Mouse (Mus musculus) MEL (cell line): Measurements from ENCODE around the gene Suclg1. TPM values are rescaled to one million over a fixed set of nuclear protein-coding genes. Genes with fewer than 3 reads are reported as not detected.
A peak's percentile ranks its signal among the peaks of the same experiment; 100 is the strongest.

ENCODE experiments used
- DNase-seq: peaks from one replicate; pipeline ENCODE4 v3.0.0; 2011; ENCODE audit warnings: low read depth, low spot score
- H3K27ac ChIP-seq: 2 replicates; pipeline ENCODE4 v1.5.1; 2012; ENCODE audit warnings: low read depth, mild to moderate bottlenecking, control low read depth, low read length, moderate library complexity; ENCODE audit not compliant: control insufficient read depth
- H3K27me3 ChIP-seq, 2 experiments: fragments of 150-350 bp in 1 of 2; sonication (generic) in 1 of 2; 2 replicates each; pipeline ENCODE4 v1.6.1; 2012; ENCODE audit warnings: low read length in 2 of 2, mild to moderate bottlenecking in 2 of 2, improper control_type of control experiment in 1 of 2, moderate library complexity in 1 of 2; ENCODE audit not compliant: insufficient read depth in 2 of 2, control insufficient read depth in 1 of 2
- H3K36me3 ChIP-seq, 2 experiments: 2 replicates each; pipeline ENCODE4 v1.6.1; 2012 to 2014; ENCODE audit warnings: low read length in 2 of 2, improper control_type of control experiment in 1 of 2, inconsistent platforms in 1 of 2, mild to moderate bottlenecking in 1 of 2; ENCODE audit not compliant: insufficient read depth in 2 of 2, control insufficient read depth in 1 of 2
- H3K4me1 ChIP-seq, 2 experiments: fragments of 150-350 bp in 1 of 2; sonication (generic) in 1 of 2; 2 replicates each; pipeline ENCODE4 v1.6.1; 2012; ENCODE audit warnings: low read length in 2 of 2, improper control_type of control experiment in 1 of 2, mild to moderate bottlenecking in 1 of 2; ENCODE audit not compliant: insufficient read depth in 2 of 2, control insufficient read depth in 1 of 2
- H3K4me3 ChIP-seq, 2 experiments: fragments of 150-350 bp in 1 of 2; sonication (generic) in 1 of 2; 2 replicates each; pipeline ENCODE4 v1.5.1; 2012; ENCODE audit warnings: low read depth in 2 of 2, low read length in 2 of 2, mild to moderate bottlenecking in 2 of 2, moderate library complexity in 2 of 2, control low read depth in 1 of 2, improper control_type of control experiment in 1 of 2; ENCODE audit not compliant: control insufficient read depth in 1 of 2, insufficient read depth in 1 of 2
- H3K79me2 ChIP-seq: 2 replicates; pipeline ENCODE4 v1.6.1; 2012; ENCODE audit warnings: mild to moderate bottlenecking, low read length, moderate library complexity; ENCODE audit not compliant: control insufficient read depth, poor library complexity, insufficient read depth
- H3K9ac ChIP-seq: 2 replicates; pipeline ENCODE4 v1.6.1; 2012; ENCODE audit warnings: low read depth, mild to moderate bottlenecking, control low read depth, low read length, moderate library complexity; ENCODE audit not compliant: control insufficient read depth, poor library complexity, severe bottlenecking
- H3K9me3 ChIP-seq: fragments of 150-350 bp; sonication (generic); replicated peaks from 2 replicates; pipeline ENCODE4 v1.6.1; 2012; ENCODE audit warnings: mild to moderate bottlenecking, low read length, improper control_type of control experiment, moderate library complexity; ENCODE audit not compliant: insufficient read depth
- BHLHE40 ChIP-seq: IDR thresholded peaks from 2 replicates; pipeline ENCODE4 v1.6.1; 2012; ENCODE audit warnings: low read depth, mild to moderate bottlenecking, inconsistent platforms, low read length, improper control_type of control experiment, borderline replicate concordance
- CHD1 ChIP-seq: IDR thresholded peaks from 2 replicates; pipeline ENCODE4 v1.6.1; 2012; ENCODE audit warnings: low read depth, mild to moderate bottlenecking, inconsistent platforms, low read length, improper control_type of control experiment
- CTCF ChIP-seq, 3 experiments: IDR thresholded peaks in 2 of 3; conservative IDR thresholded peaks in 1 of 3; 2 replicates each; pipeline ENCODE4 v1.5.1; 2011 to 2012; ENCODE audit warnings: low read length in 3 of 3, low read depth in 2 of 3, mild to moderate bottlenecking in 2 of 3, improper control_type of control experiment in 1 of 3, inconsistent platforms in 1 of 3, mixed read lengths in 1 of 3, moderate library complexity in 1 of 3; ENCODE audit not compliant: control insufficient read depth in 1 of 3, insufficient read depth in 1 of 3, poor library complexity in 1 of 3, severe bottlenecking in 1 of 3
- E2F4 ChIP-seq: IDR thresholded peaks from 2 replicates; pipeline ENCODE4 v1.6.1; 2011; ENCODE audit warnings: low read depth, low read length, improper control_type of control experiment, borderline replicate concordance
- ELF1 ChIP-seq: IDR thresholded peaks from 2 replicates; pipeline ENCODE4 v1.6.1; 2014; ENCODE audit warnings: low read depth, mild to moderate bottlenecking, inconsistent platforms, low read length, improper control_type of control experiment, moderate library complexity
- EP300 ChIP-seq, 2 experiments: IDR thresholded peaks; 2 replicates each; pipeline ENCODE4 v1.6.1; 2011; ENCODE audit warnings: improper control_type of control experiment in 2 of 2, low read length in 2 of 2, low read depth in 1 of 2, mild to moderate bottlenecking in 1 of 2
- ETS1 ChIP-seq: IDR thresholded peaks from 2 replicates; pipeline ENCODE4 v1.6.1; 2012; ENCODE audit warnings: low read depth, mild to moderate bottlenecking, inconsistent platforms, low read length, improper control_type of control experiment, moderate library complexity
- GATA1 ChIP-seq: IDR thresholded peaks from 2 replicates; pipeline ENCODE4 v1.6.1; 2011; ENCODE audit warnings: low read depth, low read length, improper control_type of control experiment
- HCFC1 ChIP-seq: IDR thresholded peaks from 2 replicates; pipeline ENCODE4 v1.6.1; 2012; ENCODE audit warnings: low read depth, mild to moderate bottlenecking, inconsistent platforms, low read length, improper control_type of control experiment, moderate library complexity
- JUND ChIP-seq: IDR thresholded peaks from 2 replicates; pipeline ENCODE4 v1.6.1; 2011; ENCODE audit warnings: low read depth, mild to moderate bottlenecking, improper control_type of control experiment, low read length
- KAT2A ChIP-seq: conservative IDR thresholded peaks from 2 replicates; pipeline ENCODE4 v1.6.1; 2012; ENCODE audit warnings: low read depth, low read length, improper control_type of control experiment, inconsistent platforms
- MAFK ChIP-seq: IDR thresholded peaks from 2 replicates; pipeline ENCODE4 v1.6.1; 2011; ENCODE audit warnings: low read depth, mild to moderate bottlenecking, low read length, improper control_type of control experiment, borderline replicate concordance
- MAZ ChIP-seq: IDR thresholded peaks from 2 replicates; pipeline ENCODE4 v1.6.1; 2012; ENCODE audit warnings: low read depth, mild to moderate bottlenecking, inconsistent platforms, low read length, improper control_type of control experiment
- MYB ChIP-seq: IDR thresholded peaks from 2 replicates; pipeline ENCODE4 v1.6.1; 2011; ENCODE audit warnings: mild to moderate bottlenecking, low read depth, low read length, improper control_type of control experiment
- NELFE ChIP-seq: IDR thresholded peaks from 2 replicates; pipeline ENCODE4 v1.6.1; 2011; ENCODE audit warnings: low read depth, low read length, improper control_type of control experiment
- POLR2AphosphoS2 ChIP-seq: IDR thresholded peaks from 2 replicates; pipeline ENCODE4 v1.6.1; 2011; ENCODE audit warnings: low read length, improper control_type of control experiment
- POLR2AphosphoS5 ChIP-seq: IDR thresholded peaks from 2 replicates; pipeline ENCODE4 v1.6.1; 2012; ENCODE audit warnings: low read depth, borderline replicate concordance, mild to moderate bottlenecking, inconsistent platforms, low read length, moderate library complexity, mixed read lengths
- RAD21 ChIP-seq: IDR thresholded peaks from 2 replicates; pipeline ENCODE4 v1.6.1; 2011; ENCODE audit warnings: mild to moderate bottlenecking, low read depth, low read length, improper control_type of control experiment
- RCOR1 ChIP-seq: IDR thresholded peaks from 2 replicates; pipeline ENCODE4 v1.6.1; 2012; ENCODE audit warnings: low read depth, mild to moderate bottlenecking, inconsistent platforms, low read length, improper control_type of control experiment
- SMC3 ChIP-seq: IDR thresholded peaks from 2 replicates; pipeline ENCODE4 v1.6.1; 2011; ENCODE audit warnings: low read depth, low read length, improper control_type of control experiment
- TAL1 ChIP-seq: IDR thresholded peaks from 2 replicates; pipeline ENCODE4 v1.6.1; 2012; ENCODE audit warnings: mild to moderate bottlenecking, inconsistent platforms, low read length, moderate library complexity, mixed read lengths
- TCF12 ChIP-seq: IDR thresholded peaks from 2 replicates; pipeline ENCODE4 v1.6.1; 2014; ENCODE audit warnings: low read depth, mild to moderate bottlenecking, inconsistent platforms, low read length, improper control_type of control experiment, moderate library complexity
- ZKSCAN1 ChIP-seq: IDR thresholded peaks from 2 replicates; pipeline ENCODE4 v1.6.1; 2012; ENCODE audit warnings: low read depth, mild to moderate bottlenecking, inconsistent platforms, low read length, improper control_type of control experiment, moderate library complexity
- ZMIZ1 ChIP-seq: IDR thresholded peaks from 2 replicates; pipeline ENCODE4 v1.6.1; 2012; ENCODE audit warnings: low read depth, mild to moderate bottlenecking, inconsistent platforms, low read length, improper control_type of control experiment, moderate library complexity
- ZNF384 ChIP-seq: IDR thresholded peaks from 2 replicates; pipeline ENCODE4 v1.6.1; 2012; ENCODE audit warnings: low read depth, mild to moderate bottlenecking, inconsistent platforms, low read length, improper control_type of control experiment
- polyA plus RNA-seq, 2 experiments: library from polyadenylated mRNA; stranded (reverse) in 1 of 2; unstranded in 1 of 2; fragments of >175 nt in 1 of 2; fragments of >200 nt in 1 of 2; gene quantifications; 2 replicates each; pipeline versions ENCODE4 v1.2.1 to v1.2.4; 2012; ENCODE audit warnings: low replicate concordance in 2 of 2, low read depth in 1 of 2; ENCODE audit not compliant: insufficient read length in 2 of 2, insufficient read depth in 1 of 2, missing spikeins in 1 of 2
- total RNA-seq: library from RNA; depleted of rRNA; stranded (reverse); fragments of 300-350 nt; gene quantifications from 2 replicates; pipeline ENCODE4 v1.2.3, GENCODE M21; 2012

Suclg1 gene
- total and polyA plus RNA-seq, 3 experiments: 158 to 207 TPM; not detected in 1

- Histone ChIP-seq H3K9ac (no peak overlapping the region), H3K9me3 (no peaks in the 10 kb centered on the region), H3K36me3 (peaks cover 0 to 7% of the 10 kb centered on the region in 2 experiments; a peak in 1 of 4 replicates), H3K27me3 (no peaks in the 10 kb centered on the region), H3K4me1 (peaks cover 3 to 11% of the 10 kb centered on the region in 2 experiments; a peak in 3 of 4 replicates), H3K79me2 (no peaks in the 10 kb centered on the region), H3K27ac (peak overlapping the region; percentile 6; the same call in 1 of the 2 replicates), H3K4me3 (no peak overlapping the region)
- TF ChIP-seq ZNF384 (no peak), BHLHE40 (no peak), HCFC1 (no peak), E2F4 (no peak), MAZ (no peak), ZMIZ1 (no peak), ELF1 (no peak), CHD1 (no peak), NELFE (no peak), MYB (no peak)
- no peak for DNase-seq
Measured at GRCm38 (mm10) chr6:73211036-73211435, 37.1 kb upstream of the Suclg1 start.

GRCm38 (mm10) chr6:73211602-73212001 lies 36.6 kb upstream of the Suclg1 start:
- H3K27ac ChIP-seq: no peak overlapping the region

More at GRCm38 (mm10) chr6:73211602-73212001, 36.6 kb upstream of the Suclg1 start:
- H3K27me3 ChIP-seq: no peaks in the 10 kb centered on the region
- no peak overlapping the region for H3K4me3 ChIP-seq
- H3K79me2 ChIP-seq: no peaks in the 10 kb centered on the region
- no peaks in the 10 kb centered on the region for H3K9me3 ChIP-seq
- H3K4me1 ChIP-seq: peaks cover 3 to 11% of the 10 kb centered on the region in 2 experiments; a peak in 3 of 4 replicates
- no peak overlapping the region for H3K9ac ChIP-seq
- peaks cover 0 to 7% of the 10 kb centered on the region in 2 experiments; a peak in 1 of 4 replicates for H3K36me3 ChIP-seq
- DNase-seq: peak; percentile 65
- TF ChIP-seq RCOR1 (0 out of 2 replicates have a peak, but pooled peaks have one; percentile 21), ZKSCAN1 (no peak), CTCF (IDR thresholded peaks at IDR 0.05 in 2 of 3, conservative IDR thresholded peaks at IDR 0.05 in 1 of 3; ENCODE audit: control insufficient read depth in 1 of 3, insufficient read depth in 1 of 3, low read depth in 2 of 3, low read length in 3 of 3, poor library complexity in 1 of 3, severe bottlenecking in 1 of 3) (no peak), EP300 (IDR thresholded peaks at IDR 0.05; ENCODE audit: low read depth in 1 of 2, low read length in 2 of 2) (peak; percentile 34 to 38; a peak in 2 of 4 replicates), CHD1 (no peak), ZMIZ1 (no peak), MAFK (peak; percentile 68; the same call in 1 of the 2 replicates), ZNF384 (no peak), JUND (no peak), RAD21 (no peak), TCF12 (no peak), GATA1 (peak; percentile 64), POLR2AphosphoS5 (no peak), ETS1 (peak; percentile 38; the same call in 1 of the 2 replicates), BHLHE40 (no peak), KAT2A (no peak), TAL1 (peak; percentile 26; the same call in 1 of the 2 replicates), POLR2AphosphoS2 (no peak), SMC3 (no peak)
